Mouse (Mus musculus) left cerebral cortex, postnatal 10 days (tissue): Measurements from ENCODE around the gene Vwa8. TPM values are rescaled to one million over a fixed set of nuclear protein-coding genes. Genes with fewer than 3 reads are reported as not detected.
"Not testable (repeated sequence)": the region's sequence is repeated elsewhere in the genome, so short reads cannot be mapped to it uniquely, and the experiment has no call there.

Experiments
- DNase-seq, 2 experiments: peaks; one replicate each; pipeline ENCODE4 v3.0.0; 2021 to 2022; ENCODE audit warnings: low spot score in 2 of 2, mixed read lengths in 1 of 2; ENCODE audit errors: extremely low spot score in 1 of 2
- intact Hi-C: fragments of 180-260 bp; cut with DNase I; formaldehyde crosslinking; loops from one replicate; pipeline ENCODE4 v1.15.1; 2025
- total RNA-seq, 2 experiments: library from RNA; stranded (reverse); gene quantifications; 2 replicates each; pipeline ENCODE4 v1.2.3; 2021

Vwa8 gene
- total RNA-seq, 2 experiments from 2014 or later, result 21.6 to 22.0 TPM

- DNase-seq, result no peak
- intact Hi-C loops, result no loop called here
These were observed 86.9 kb downstream of the Vwa8 start for GRCm38 (mm10) chr14:78935796-78936195.

- intact Hi-C loops, result no loop called here
- DNase-seq, result peak; percentile 30 to 81
These were observed 93.1 kb downstream of the Vwa8 start for GRCm38 (mm10) chr14:78941741-78942475.

- intact Hi-C loops, result no loop called here
- no peak for DNase-seq
These were observed 106.9 kb downstream of the Vwa8 start for GRCm38 (mm10) chr14:78955745-78956144.

- no peak for DNase-seq
- intact Hi-C loops, result no loop called here
These were observed 121.8 kb downstream of the Vwa8 start for GRCm38 (mm10) chr14:78970621-78971020.

GRCm38 (mm10) chr14:78972424-78972823, 123.6 kb downstream of the Vwa8 start:
- intact Hi-C loops, result no loop called here
- DNase-seq, result no peak

GRCm38 (mm10) chr14:78983104-78983503, 134.3 kb downstream of the Vwa8 start:
- no peak for DNase-seq
- intact Hi-C loops, result loop anchor here (10.0 kb wide), 1 partner anchor 122 kb away; no protein-coding TSS in a partner anchor

GRCm38 (mm10) chr14:78984296-78984695, 135.4 kb downstream of the Vwa8 start:
- intact Hi-C loops, result loop anchor here (10.0 kb wide), 1 partner anchor 121 kb away; no protein-coding TSS in a partner anchor
- peak; percentile 14 to 64 for DNase-seq

GRCm38 (mm10) chr14:78987543-78987942, 138.7 kb downstream of the Vwa8 start:
- intact Hi-C loops, result loop anchor here (10.0 kb wide), 1 partner anchor 117 kb away; no protein-coding TSS in a partner anchor
- peak in 1 of 2 experiments; percentile 19 for DNase-seq

- intact Hi-C loops, result no loop called here
- DNase-seq, result no peak
These were observed 143.6 kb downstream of the Vwa8 start for GRCm38 (mm10) chr14:78992456-78992855.

GRCm38 (mm10) chr14:78993515-78993914, 144.7 kb downstream of the Vwa8 start:
- intact Hi-C loops, result no loop called here
- DNase-seq, result no peak

- intact Hi-C loops, result no loop called here
- DNase-seq, result no peak
These were observed 147.5 kb downstream of the Vwa8 start for GRCm38 (mm10) chr14:78996359-78996758.

GRCm38 (mm10) chr14:79003576-79003975, 154.7 kb downstream of the Vwa8 start:
- intact Hi-C loops, result no loop called here
- peak in 1 of 2 experiments; percentile 47 for DNase-seq

GRCm38 (mm10) chr14:79017710-79018109, 168.9 kb downstream of the Vwa8 start:
- intact Hi-C loops, DNase-seq: not testable (repeated sequence)

GRCm38 (mm10) chr14:79018564-79018963, 169.7 kb downstream of the Vwa8 start:
- intact Hi-C loops, result no loop called here
- DNase-seq, result no peak

GRCm38 (mm10) chr14:79021725-79022124, 172.9 kb downstream of the Vwa8 start:
- intact Hi-C loops, result no loop called here
- DNase-seq, result no peak

- intact Hi-C loops, result no loop called here
- no peak for DNase-seq
These were observed 180.2 kb downstream of the Vwa8 start for GRCm38 (mm10) chr14:79028996-79029575.

GRCm38 (mm10) chr14:79030715-79031114, 181.9 kb downstream of the Vwa8 start:
- DNase-seq, result no peak

GRCm38 (mm10) chr14:79031230-79031740, 182.4 kb downstream of the Vwa8 start:
- DNase-seq, result no peak
- intact Hi-C loops, result no loop called here

More at GRCm38 (mm10) chr14:79030715-79031114, 181.9 kb downstream of the Vwa8 start:
- intact Hi-C loops, result no loop called here

GRCm38 (mm10) chr14:79033396-79033795, 184.5 kb downstream of the Vwa8 start:
- intact Hi-C loops, result no loop called here
- no peak for DNase-seq

- intact Hi-C loops, result no loop called here
- peak in 1 of 2 experiments; percentile 71 for DNase-seq
These were observed 185.7 kb downstream of the Vwa8 start for GRCm38 (mm10) chr14:79034511-79034913.
